Mouse (Mus musculus): ENCODE results near the gene Sbsn.

Gene Sbsn

DNA sequence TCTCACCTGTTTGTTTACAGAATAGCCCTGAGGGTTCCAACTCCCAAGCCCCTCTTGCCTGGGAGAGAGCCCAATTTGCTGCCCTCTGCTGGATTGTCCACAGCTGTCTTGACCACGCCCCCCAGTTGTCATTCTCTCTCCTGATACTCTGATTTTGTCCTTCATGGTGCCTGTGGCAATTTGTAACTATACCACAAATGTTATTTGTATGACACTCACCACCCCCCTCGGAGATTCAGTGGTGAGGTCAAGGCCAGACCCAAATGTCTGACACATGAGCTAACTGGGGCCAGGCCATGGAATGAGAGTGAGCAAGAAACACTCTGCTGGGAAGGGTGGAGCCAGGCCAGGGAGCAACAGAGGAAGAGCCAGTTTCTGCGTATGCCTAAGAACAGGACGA lies 7.6 kb downstream of the Sbsn start:
- no peak for DNase-seq

DNA sequence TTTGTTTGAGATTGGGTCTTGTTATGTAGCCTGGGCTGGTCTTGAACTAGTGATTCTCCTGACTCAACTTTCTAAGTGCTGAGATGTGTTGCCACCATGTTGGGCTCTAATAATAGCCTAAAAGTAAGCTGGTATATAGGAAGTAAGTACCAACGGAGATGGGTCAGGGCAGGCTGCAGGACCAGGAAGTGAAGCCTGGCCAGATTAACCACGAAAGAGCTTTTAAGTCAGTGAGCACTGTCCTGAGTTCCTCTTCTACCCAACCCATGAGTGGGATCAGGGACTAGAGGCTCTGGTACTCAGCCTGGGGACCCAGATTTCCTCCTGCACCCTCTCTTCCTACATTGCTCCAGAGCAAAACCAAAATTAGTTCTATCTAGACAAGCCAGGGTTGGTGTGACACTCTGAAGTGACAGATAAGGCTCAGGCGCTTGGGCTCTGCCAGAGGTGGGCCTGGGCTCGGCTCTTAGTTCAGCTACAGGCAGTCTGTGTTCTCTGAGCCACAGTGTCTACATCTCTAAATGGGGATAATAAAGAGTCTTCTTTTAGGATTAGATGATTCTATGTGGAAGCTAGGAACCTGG lies 10.6 kb downstream of the Sbsn start:
- no peak for DNase-seq

DNA sequence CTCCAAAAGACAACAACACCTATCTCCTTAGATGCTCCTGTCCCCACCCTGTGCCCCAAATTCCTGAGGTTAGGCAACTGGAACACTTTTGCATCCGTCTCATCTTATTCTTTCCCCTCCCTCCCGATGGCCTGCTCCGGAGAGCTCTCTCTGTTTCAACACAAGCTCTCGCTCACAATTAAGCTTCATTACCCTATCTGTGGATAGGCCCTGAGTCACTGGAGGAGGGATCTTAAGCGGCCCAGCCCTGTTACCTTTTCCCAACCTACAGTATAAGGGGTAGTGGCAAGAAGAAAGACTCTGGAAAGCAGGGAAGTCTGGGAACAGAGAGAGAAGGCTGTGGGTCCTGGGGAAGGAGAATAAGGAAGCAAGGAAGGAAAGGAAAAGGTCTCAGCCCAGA lies 12.2 kb downstream of the Sbsn start, which contains the start of gene Dmkn:
Gene Dmkn, plus strand, starts transcription at position 301 of the 400 bp plus-strand sequence.
- DNase-seq, result no peak

DNA sequence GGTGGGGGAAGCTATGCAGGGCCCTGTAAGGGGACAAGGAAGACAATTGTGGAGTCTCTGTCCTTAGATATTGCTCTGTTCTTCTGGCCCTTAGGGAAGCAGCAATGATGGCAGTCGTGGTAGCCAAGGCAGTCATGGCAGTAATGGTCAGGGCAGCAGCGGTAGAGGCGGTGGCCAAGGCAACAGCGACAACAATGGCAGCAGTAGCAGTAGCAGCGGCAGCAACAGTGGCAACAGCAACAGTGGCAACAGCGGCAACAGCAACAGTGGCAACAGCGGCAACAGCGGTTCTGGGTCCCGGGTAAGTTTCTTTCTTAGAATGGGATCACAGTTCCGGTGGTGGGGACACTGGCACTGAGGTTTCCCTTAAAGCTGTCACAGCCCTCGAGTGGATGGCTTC lies 13.9 kb downstream of the Sbsn start:
- DNase-seq, result no peak

DNA sequence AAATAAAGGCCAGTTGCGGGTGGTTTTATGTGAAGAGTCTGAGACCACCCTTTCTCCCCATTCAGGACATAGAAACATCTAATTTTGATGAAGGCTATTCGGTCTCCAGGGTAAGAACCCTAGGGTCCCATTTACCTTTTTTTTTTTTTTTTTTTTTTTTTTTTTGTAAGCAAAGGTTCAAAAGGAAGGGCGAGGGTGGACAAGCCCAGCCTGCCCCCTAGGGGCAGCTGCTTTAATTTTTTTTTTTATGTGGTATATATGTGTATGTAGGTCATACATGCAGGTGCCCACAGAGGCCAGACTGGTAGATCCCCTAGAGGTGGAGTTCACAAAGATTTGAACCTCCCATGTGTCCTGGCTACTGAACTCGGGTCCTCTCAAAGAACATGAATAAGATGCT lies 15.1 kb downstream of the Sbsn start:
- no peak for DNase-seq

DNA sequence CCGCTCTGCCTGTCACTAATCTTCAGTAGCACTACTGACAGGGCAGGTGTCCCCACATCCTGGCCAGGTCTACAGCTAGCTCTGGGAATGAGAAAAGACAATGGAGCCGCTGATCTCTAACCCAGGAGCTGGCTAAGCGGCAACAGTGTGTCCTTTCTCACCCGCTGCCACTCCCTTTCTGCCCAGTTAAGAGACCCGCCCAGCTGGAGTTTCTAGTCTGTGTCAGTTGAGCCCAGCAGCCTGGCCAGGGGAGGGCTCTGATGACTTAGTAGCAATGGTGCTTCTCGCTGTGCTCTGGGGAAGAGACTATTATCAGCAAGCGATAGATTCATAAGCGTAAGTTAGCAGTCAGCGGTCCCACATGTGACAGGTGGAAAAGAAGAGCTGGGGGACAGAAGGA lies 18.0 kb downstream of the Sbsn start:
- DNase-seq, result no peak

DNA sequence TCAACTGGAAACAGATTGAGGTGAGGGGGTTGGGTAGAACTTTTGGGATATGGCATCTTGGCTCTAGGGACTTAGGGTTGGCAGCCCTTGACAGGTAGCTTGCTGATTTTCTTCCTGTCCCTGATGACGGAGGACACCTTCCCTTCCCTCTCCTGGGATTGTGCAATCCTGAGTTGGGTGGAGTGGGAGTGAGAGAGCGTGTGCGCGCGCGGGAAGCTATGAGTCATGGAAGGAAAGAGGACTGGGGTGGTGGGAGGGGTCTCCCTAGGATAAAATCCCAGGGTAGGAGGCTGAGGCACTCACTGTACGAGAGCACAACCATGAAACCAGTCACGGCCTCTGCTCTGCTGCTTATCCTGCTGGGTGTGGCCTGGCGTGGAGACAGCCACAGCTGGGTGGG lies 24.8 kb downstream of the Sbsn start:
- DNase-seq, result no peak

DNA sequence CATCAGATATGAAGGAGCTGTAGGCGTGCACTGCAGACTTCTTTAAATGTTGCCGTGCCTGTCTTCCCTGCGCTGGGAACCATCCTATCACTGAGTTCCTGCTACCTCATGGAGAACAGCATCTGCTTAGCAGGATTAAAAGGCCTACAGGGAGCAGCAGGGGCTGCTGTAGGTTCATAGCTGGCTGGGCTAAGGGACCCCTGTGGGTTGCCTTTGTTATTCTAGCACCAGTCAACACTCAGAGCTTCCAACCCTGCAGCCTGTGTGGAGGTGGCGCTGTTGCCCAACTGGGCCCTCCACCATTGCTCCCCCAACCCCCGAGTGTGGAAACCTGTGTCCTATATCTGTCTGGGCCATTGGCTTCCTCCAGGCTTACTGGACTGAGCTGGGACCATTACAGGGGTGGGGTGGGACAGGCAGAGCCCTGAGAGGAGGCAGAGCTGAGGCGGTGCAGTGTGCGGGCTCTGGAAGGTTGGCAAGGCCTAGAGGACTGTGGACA lies 25.9 kb downstream of the Sbsn start:
- DNase-seq, result no peak

DNA sequence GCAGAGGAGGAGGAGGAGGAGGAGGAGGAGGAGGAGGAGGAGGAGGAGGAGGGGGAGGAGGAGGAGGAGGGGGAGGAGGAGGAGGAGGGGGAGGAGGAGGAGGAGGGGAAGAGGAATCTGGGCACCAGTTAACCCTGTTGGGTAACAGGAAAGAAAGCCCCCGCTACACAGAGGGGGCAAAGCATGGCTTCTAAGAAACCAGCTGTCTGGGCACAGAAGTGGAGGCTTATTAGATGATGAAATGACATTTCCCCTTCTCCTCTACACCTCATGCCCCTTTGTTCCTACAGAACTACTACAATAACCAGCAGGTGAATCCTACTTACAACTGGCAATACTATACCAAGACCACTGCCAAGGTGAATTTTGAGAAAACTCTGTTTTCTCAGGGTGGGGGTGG lies 26.6 kb downstream of the Sbsn start:
- DNase-seq, result no peak

DNA sequence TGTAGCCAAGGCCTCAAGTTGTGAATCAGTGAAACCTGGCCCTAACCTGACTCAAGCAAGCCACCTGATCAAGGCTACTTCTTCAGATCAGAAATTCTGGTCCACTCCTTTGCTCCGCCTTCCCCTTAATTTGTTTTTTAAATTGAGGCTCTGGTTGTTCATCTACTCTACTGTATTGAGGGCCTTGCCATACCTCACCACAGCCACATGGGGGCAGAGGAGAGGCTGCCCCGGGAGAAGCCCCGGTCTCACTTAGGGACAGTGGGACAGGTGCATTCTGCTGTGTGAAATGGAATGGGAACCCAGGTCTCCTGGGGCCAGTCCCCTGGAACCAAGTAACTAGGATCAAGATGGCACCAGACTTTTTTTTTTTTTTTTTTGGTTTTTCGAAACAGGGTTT lies 30.5 kb downstream of the Sbsn start:
- DNase-seq, result no peak

DNA sequence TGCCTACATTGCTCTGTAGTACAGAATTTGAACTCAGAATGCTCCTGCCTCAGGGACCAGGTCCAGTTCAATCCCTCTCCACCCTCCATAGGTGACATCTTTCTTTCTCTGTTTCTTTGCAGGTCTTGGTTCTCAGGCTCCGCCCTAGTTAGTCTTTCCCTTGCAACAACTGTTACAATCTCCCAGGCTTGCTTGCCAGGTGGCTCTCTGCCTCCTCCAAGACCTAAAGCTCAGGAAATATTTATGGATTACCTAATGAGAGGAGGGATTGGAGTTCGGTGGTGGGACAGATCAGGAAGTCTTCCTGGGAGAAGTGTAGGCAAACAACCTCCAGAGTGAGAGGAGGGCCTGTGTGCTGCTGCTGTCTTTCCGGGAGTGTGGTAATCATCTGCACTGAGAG lies 31.4 kb downstream of the Sbsn start:
- no peak for DNase-seq

DNA sequence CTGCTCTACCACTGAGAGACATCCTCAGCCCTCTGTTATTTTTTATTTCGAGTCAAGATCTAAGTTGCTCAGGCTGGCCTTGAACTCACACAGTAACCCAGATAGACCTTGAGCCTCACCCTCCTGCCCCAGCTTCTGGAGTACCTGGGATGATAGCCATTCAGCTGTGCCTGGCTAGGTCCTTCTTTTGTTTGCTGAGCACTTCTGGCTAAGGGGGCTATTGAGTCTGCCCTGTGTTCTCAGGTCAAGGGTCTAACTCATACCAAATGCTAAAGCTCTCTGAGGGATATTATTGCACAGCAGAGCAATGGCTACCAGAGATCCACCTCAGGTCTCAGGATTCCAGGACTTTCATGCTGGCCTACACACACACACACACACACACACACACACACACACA lies 33.9 kb downstream of the Sbsn start:
- DNase-seq, result no peak

DNA sequence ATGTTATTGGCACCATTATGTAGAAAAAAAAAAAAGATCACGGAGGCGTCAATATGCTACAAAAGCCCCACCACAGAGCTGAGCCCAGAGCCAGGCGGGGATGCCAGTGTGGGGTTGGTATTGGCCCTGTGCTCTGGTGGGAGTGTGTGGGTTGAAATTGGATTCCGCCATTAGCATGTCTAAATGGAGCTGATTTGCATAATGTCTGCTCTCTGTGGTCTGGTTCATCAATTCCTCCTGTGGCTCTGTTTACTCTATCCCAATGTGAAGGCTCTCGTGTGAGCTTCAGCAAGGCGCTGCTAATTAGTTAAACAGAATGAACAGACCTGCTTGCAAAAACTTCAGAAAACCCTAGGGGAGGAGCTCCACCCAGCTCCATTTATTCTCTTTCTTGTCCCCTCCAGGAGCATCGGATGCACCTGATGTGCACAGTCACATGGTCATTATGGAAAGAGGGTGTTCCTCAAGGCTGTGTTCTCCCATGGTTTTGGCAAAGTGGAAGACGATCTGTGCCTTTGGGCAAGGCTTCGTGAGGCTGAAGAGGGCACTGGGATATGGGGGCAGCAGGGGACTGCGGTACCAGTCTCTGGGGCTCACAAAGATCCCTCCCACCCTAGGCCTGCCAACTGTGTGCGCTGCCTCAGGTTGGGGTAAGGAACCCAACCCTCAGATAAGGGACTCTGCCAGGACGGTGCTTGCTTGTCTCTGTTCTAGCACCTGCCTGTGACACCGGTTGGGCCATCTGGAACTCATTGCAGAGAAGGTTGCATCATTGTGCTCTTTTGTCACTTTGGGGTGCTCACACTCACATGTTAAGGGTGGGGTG lies 34.7 kb downstream of the Sbsn start:
- DNase-seq, result no peak

DNA sequence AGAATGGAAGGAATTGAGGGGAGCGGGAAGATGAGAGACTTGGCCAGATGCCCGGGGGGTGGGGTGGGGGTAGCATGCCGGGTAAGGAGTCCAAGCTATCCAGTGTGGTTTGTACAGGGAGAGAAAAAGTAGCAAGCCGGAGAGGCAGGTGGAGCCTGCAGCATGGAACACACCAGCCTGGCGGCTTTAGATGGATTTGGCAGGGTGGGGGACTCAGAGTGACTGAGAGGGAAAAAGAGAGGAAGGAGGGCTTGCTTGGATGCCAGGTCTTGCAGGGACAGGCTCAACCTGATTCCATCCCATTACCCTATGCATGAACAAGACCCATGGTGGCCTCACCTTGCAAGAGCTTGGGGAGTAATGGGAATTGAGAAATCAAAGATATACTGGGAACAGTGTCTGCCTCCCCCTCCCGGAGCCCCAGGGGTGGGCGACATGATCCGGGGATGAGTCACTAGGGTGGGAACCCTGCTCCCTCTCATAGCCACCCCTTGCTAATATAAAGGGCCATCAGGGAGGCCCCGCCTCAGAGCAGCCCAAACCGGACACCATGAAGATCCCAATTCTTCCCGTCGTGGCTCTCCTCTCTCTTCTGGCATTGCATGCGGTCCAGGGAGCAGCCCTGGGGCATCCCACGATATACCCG lies 36.2 kb downstream of the Sbsn start, which contains the start of gene Krtdap:
Gene Krtdap, plus strand, starts transcription at position 520 of the 646 bp plus-strand sequence.
- DNase-seq, result no peak

DNA sequence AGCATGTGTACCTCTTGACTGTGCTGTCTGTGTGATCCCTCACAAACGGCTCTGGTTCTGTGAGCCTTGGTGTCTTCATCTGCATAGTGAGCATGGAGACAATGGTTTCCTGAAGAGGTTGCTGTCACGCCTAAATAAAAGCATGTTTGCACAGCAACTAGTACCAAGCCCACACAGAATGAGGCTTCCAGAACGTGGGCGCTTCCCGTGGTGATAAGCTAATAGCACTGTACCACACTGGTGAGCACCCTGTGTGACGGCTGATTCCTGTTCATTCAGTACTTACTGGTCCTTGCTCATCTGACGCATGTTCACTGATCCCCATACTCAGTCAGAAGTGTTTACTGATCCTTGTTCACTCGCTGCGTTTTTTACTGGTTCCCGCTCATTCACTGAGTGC lies 38.9 kb downstream of the Sbsn start:
- DNase-seq, result no peak

DNA sequence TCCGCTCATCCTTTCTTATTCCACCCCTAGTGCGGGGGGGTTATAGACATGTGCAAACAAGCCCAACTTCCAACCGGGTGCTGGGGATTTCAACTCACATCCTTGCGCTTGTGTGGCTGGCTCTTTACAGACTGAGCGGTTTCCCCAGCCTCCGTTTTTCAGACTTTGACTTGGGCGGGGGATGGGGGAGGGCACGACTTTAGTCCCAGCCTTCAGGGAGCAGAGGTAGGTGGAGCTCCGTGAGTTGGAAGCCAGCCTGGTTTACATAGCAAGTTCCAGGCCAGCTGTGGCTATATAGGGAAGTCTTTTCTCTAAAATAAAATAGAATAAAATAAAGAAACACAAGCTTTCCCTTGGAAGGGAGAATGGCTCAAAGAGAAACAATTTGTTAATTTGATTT lies 40.6 kb downstream of the Sbsn start:
- no peak for DNase-seq

DNA sequence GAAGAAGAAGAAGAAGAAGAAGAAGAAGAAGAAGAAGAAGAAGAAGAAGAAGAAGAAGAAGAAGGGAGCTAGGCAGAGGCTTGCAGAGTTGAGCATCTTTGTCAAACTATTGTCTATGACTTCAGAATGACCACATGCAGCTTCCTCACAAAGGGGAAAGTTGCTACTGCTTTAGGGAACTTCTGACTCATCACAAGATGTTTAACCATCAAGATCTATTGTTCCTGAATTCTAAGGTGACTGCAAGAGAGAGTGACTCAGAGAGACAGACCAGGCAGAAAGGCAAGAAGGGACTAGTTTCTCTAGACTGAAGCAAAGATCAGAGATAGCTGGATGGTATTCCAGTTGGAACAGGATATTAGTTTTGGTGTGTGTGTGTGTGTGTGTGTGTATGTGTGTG lies 43.6 kb downstream of the Sbsn start:
- DNase-seq, result no peak

DNA sequence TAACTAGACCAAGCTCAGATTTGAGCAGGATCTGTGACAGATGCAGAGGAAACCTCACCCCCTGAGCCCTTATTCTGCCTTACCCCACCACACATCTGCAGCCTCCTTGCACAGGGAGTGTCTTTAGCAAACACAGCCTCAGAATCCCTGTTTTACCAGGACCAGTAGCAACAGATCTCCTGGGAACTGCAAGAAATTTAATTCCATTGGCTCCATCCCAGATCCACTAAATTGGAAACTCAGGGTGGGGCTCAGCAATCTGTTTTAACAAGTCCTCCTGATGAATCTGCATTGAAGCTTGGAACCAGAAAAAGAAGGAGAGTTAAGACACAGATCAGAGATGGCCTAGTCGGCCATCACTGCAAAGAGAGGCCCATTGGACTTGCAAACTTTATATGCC lies 45.5 kb downstream of the Sbsn start:
- no peak for DNase-seq

DNA sequence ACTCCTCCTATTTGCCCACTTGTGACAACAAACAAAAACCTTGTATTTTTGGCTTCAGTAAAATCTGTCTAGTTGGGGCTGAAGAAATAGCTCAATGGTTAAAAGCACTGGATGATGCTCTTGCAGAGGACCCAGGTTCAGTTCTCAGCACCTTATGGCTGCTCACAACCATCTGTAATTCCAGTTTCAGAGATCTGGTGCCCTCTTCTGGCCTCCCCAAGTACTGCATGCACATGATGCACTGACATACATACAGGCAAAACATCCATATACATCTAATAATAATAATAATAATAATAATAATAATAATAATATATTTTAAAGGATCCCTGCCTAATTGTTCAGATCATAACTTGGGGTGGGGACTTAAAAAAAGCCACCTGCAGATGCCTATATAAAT lies 49.4 kb downstream of the Sbsn start:
- no peak for DNase-seq

DNA sequence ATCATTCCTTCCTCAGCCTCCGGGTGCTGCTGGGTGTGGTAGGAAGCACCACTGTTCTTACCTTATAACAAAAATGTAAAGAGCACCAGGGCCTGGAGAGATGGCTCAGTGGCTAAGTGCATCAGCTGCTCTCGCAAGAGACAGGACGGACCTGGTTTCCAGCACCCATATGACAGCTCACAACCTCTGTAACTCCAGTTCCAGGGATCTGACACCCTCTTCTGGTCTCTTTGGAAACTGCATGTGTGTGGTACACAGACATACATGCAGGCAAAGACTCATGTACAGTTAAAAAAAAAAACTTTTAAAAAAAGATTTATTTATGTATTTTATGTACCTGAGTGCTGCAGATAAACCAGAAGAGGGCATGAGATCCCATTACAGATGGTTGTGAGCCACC lies 52.0 kb downstream of the Sbsn start:
- no peak for DNase-seq

DNA sequence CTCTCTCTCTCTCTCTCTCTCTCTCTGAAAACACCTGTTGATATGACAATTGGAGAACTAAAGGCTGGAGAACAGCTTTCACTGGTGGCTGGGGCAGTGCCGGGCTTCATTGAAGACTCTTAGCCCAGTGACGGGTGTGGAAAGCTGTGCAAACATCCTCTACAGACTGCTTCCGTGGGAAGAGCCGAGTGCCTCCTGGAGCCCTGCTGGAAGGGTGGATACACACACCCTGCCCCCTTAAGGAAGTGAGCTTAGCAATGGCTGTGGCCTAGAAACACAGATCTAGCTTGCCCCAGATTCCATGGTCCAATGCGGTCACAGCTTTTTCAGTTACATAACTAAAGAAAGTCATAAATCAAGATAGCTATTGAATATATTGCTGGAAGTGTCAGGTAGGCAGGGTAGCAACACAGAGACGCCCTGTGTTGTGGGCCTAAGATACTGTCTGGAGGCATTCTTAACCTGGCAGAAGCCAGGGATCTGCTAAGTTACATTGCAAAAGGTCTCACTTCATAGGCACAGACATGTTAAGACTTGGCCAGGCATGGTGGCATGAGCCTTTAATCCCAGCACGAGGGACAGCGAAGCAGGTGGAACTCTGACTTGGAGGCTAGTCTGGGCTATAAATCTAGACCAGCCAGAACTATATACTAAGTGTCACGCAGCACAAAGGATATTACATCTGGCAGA lies 52.9 kb downstream of the Sbsn start:
- DNase-seq, result peak; percentile 5

Measured in cerebellum, adult 9-10 months (tissue).